Mouse (Mus musculus): ENCODE results near the gene Gm10486. TPM values are rescaled to one million over a fixed set of nuclear protein-coding genes. Genes with fewer than 3 reads are reported as not detected.
"Not testable (repeated sequence)": the region's sequence is repeated elsewhere in the genome, so short reads cannot be mapped to it uniquely, and the experiment has no call there.

The Gm10486 gene
- not detected in 2 replicates for polyA plus RNA-seq (2012; rRNA removed)

- H3K27me3 ChIP-seq (ENCODE audit: control insufficient read depth, insufficient read depth, low read length); H3K4me1 ChIP-seq (ENCODE audit: control insufficient read depth, insufficient read depth, low read length); DNase-seq; H3K4me3 ChIP-seq (replicated peaks; ENCODE audit: insufficient read depth, low read depth, low read length); H3K27ac ChIP-seq (ENCODE audit: insufficient read depth, low read length): not testable (repeated sequence)
- WGBS, result no CpG with 5 or more reads among the region's 6 CpGs
Observed at GRCm38 (mm10) chrX:35067084-35067483, at the start of gene Gm10486. Gm10486 (plus strand) TSS chrX:35067384.
